Mouse (Mus musculus) forebrain, embryonic 13.5 days (tissue): ENCODE measurements around the gene Reps1. TPM values are rescaled to one million over a fixed set of nuclear protein-coding genes. Genes with fewer than 3 reads are reported as not detected.

Experiments used
- polyA plus RNA-seq: library from polyadenylated mRNA; unstranded; fragments of >200 nt; fragmentation: Nextera tagmentation; extraction: Ambion mirVana; gene quantifications from 2 replicates; pipeline ENCODE4 v1.2.1, GENCODE M21; 2015

Reps1 gene
- polyA plus RNA-seq, 1 experiment from 2014 or later: 16.3 TPM

Other genes with a start within 250 kb of the Reps1 start
- 4.2 and 5.0 TPM in 2 replicates for gene Heca, start 107.8 kb upstream of the Reps1 start, polyA plus RNA-seq
- 239 and 373 TPM in 2 replicates for gene Abracl, start 32.6 kb upstream of the Reps1 start, polyA plus RNA-seq
- 0.58 TPM in 1 of 2 replicates, not detected in the other for gene Ect2l, start 155.0 kb downstream of the Reps1 start, polyA plus RNA-seq
- gene Ccdc28a, start 179.1 kb downstream of the Reps1 start, polyA plus RNA-seq: 6.8 and 7.2 TPM in 2 replicates